Mouse (Mus musculus) olfactory bulb, adult 2 months (tissue): Measurements from ENCODE around the gene Tmem207.

Experiments
- CTCF ChIP-seq: fragments of 200-500 bp; IDR thresholded peaks from 2 replicates; pipeline ENCODE4 v1.5.1; 2012; ENCODE audit warnings: low read depth, mild to moderate bottlenecking, low read length, moderate library complexity; ENCODE audit not compliant: insufficient read depth
- POLR2A ChIP-seq: fragments of 200-500 bp; IDR thresholded peaks from 2 replicates; pipeline ENCODE4 v1.6.1; 2012; ENCODE audit warnings: mild to moderate bottlenecking, low read depth, low read length, moderate library complexity; ENCODE audit not compliant: insufficient read depth

- TF ChIP-seq POLR2A (no peak), CTCF (no peak)
Observed at GRCm38 (mm10) chr16:26495721-26496120, 30.8 kb downstream of the Tmem207 start.
